Mouse (Mus musculus) brain, embryonic 14.5 days (tissue): ENCODE results near the gene Rara. TPM values are rescaled to one million over a fixed set of nuclear protein-coding genes. Genes with fewer than 3 reads are reported as not detected.

Experiments used
- DNase-seq: peaks from one replicate; pipeline ENCODE4 v3.0.0-alpha.2; 2011; ENCODE audit warnings: low read depth
- CTCF ChIP-seq: fragments of 200-500 bp; IDR thresholded peaks from 2 replicates; pipeline ENCODE4 v1.5.1; 2012; ENCODE audit warnings: inconsistent platforms, mild to moderate bottlenecking, moderate library complexity, borderline replicate concordance; ENCODE audit not compliant: insufficient read depth, insufficient read length; ENCODE audit errors: extremely low read depth
- POLR2A ChIP-seq: fragments of 200-500 bp; IDR thresholded peaks from 2 replicates; pipeline ENCODE4 v1.6.1; 2012; ENCODE audit warnings: mild to moderate bottlenecking, inconsistent platforms, borderline replicate concordance; ENCODE audit not compliant: poor library complexity, insufficient read depth, insufficient read length, severe bottlenecking; ENCODE audit errors: extremely low read depth
- polyA plus RNA-seq: library from polyadenylated mRNA; depleted of rRNA; stranded (reverse); fragments of >200 nt; gene quantifications from 2 replicates; pipeline ENCODE4 v1.2.3, GENCODE M21; 2012

Gene Rara
- polyA plus RNA-seq, 1 experiment = 14.4 TPM

- no peak for TF ChIP-seq CTCF
- TF ChIP-seq POLR2A = no peak
Measured at GRCm38 (mm10) chr11:98971316-98972031, 43.9 kb downstream of the Rara start.

GRCm38 (mm10) chr11:98972215-98972614 is 44.6 kb downstream of the Rara start:
- TF ChIP-seq POLR2A (no peak), CTCF (peak; percentile 93)

More at GRCm38 (mm10) chr11:98971316-98972031, 43.9 kb downstream of the Rara start:
- DNase-seq = peak; percentile 85

DNA sequence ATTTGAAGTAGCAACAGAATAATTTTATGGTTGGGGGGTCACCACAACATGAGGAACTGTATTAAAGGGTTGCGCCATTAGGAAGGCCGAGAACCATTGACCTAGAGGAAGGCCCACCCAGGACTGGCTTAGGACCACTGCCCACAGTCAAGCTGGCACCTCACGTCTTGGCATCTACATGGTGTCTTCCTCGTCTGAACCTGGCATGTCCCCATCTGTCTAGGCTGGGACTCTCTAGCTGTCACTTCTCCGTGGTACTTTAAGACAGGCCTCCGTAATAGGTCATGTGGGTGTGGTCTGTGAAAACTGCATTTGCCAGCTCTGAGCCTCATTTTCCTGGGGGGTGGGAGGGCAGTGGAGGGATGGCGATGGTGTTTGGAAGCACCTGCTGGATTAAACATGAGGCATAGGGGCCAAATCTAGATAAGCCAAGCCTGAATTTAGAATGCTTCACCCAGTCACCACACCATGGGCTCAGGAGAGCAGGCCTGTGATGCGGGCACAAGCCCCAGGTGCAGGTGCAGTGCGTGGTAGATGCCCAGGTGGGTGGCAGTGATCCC is 45.3 kb downstream of the Rara start:
- no peak for DNase-seq
- TF ChIP-seq CTCF (no peak), POLR2A (no peak)

More at GRCm38 (mm10) chr11:98972215-98972614, 44.6 kb downstream of the Rara start:
- peak; percentile 83 for DNase-seq

GRCm38 (mm10) chr11:98973584-98973983 is 46.0 kb downstream of the Rara start:
- DNase-seq = no peak
- no peak for TF ChIP-seq CTCF
- no peak for TF ChIP-seq POLR2A

DNA sequence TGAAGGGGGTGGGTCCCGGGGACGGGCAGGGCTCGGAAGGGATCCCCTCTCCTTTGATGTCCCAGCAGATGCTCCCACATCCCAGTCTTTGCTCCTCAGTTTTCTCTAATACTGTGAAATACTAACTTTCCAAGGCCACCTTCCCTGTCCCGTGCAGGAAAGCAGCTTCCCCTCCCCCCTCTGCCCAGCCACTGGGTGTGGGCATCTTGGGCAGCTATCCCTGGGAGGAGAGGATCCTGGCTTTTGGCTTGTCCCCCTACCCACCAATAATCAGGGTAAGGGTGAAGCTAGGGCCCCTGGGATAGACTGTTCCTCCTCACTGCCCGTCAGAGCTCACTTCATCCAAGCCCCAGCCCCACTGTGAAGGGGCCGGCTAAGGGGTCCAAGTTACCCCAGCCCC is 46.6 kb downstream of the Rara start:
- no peak for TF ChIP-seq POLR2A
- no peak for TF ChIP-seq CTCF
- no peak for DNase-seq

DNA sequence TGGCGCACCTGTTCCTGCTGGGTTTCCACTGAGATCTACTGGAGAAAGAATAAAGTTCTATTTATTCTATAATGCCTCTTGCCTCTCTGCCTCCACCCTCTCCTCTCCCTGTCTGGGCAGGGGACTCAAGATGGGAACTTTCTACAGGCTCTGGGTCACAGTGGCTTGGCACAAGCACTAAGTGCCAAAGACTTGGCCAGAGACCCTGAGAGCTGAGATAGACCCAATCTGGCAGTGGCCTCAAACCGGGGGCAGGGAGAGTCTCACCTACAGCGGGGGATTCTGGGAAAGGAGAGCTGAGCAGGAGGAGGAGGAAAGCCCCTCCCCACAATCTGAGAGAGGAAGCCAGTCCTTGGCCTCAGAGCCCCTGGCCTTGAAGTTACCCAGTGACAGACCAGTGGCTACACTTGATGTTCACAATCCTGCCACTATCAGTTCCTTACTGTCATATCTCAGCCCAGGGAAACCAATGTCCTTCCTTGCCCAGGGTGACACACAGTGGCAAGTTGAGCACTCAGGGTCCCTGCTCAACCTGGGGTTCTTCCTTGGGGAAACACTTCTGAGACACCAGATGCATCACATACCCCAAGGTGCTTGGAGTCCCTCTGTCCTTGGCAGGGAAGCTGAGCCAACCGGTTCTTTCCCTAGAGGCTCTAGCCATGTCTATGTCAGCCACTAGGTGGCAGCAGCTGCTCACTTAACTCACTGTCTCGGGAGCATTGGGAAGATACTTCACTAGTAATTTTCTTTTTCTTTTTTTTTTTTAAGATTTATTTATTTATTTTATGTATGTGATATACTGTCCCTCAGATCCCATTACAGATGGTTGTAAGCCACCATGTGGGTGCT is 47.5 kb downstream of the Rara start:
- TF ChIP-seq CTCF (peak; percentile 80), POLR2A (no peak)
- peak; percentile 75 for DNase-seq

DNA sequence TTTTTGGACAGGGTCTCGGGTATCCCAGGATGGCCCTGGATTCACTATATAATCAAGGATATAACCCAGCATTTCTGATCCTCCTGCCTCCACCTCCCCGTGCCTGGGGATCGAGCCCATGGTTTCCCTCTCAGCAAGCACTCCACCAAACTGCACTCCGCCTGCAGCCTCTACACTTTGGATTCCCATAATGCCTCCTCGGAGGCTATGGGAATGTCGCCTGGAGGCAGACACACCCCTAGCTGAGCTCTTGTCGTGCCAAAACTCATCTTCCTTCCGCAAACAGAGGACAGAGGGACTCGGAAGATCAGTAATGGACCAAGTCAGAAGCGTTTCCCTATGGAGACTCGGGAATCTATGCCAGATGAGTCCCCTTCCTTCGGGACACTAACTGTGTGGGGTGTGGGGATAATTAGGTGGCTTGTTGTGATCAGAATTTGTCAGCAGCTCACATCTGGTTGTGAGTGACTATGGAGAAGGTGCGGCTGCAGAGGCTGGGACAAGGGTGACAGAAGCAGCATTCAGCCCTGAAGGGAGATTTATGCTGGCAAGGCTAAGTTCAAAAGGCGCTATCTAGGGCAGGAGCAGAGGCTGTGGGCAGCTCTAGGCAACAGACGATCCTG is 51.0 kb downstream of the Rara start:
- TF ChIP-seq POLR2A = no peak
- TF ChIP-seq CTCF = no peak
- no peak for DNase-seq

GRCm38 (mm10) chr11:98979356-98979755 is 51.7 kb downstream of the Rara start:
- TF ChIP-seq CTCF (no peak), POLR2A (no peak)
- no peak for DNase-seq

DNA sequence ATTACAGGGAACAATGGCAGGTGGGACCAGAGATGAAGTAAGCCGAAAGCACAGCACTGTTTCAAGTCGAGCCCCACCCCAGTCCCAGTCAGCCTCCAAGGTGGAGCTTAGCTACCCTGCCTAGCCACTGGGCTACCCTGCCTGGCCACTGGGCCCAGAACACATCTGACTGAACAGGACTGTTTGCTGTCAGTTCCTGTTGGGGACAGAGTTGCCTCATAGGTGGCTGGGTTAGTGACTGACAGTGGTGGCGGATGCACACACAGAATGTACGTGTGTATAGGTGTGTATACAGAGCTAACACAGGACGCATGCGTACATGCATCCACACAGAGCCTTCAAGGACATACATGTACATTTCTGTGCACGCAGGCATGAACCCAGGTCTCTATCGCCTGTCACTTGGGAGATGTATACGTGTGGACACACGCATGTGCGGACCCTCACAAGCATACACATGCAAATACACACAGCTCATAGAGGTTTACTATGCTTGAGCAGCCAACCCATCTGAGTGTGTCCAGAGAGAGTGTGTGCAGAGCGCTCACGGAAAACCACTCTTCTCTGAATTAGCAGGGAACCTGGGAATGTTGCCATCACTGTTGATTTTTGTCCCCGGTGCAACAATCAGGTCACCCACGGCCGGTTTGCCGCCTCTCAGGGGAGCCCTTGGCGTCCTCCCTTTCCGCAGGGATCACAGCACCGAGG is 53.8 kb downstream of the Rara start:
- peak; percentile 48 for DNase-seq
- no peak for TF ChIP-seq POLR2A
- TF ChIP-seq CTCF = no peak

DNA sequence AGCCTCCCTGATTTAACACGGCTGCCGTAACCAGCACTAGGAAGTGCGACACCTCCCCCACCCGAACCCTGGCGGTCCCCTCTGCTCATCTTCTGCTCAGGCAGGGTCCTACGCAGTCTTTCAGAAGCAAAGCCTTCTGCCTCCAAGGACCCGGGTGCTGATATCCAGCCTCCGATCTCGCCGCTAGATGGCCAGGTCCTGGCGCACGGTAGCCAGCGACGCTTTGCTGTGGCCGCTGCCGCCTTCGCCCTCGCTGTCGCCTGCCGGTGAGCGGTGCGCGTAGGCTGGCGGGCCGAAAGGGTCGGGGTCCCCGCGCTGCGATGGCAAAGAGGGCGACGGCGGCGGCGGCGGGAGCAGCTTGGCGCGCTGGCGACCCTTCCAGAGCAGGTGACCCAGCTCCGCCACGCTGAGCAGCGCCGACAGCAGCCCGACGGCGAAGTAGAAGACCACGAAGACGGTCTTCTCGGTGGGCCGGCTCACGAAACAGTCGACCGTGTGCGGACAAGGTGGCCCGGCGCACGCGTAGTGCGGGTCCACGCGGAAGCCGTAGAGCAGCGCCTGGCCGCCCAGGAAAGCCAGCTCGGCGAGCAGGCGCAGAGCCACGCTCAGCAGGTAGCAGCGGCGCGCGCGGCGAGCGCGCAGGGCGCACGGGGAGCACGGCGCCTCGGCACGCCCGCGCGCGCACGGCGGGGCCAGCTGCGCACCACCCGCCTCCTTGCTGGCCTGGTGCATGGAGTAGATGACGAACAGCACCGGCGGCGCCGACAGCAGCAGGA is 54.6 kb downstream of the Rara start:
- peak; percentile 84 for DNase-seq
- peak; percentile 24; the same call in 1 of the 2 replicates for TF ChIP-seq POLR2A
- TF ChIP-seq CTCF = peak; percentile 81

- TF ChIP-seq CTCF = no peak
- TF ChIP-seq POLR2A = no peak
- no peak for DNase-seq
Measured at GRCm38 (mm10) chr11:98982773-98983133, 55.1 kb downstream of the Rara start, which contains the start of gene Gjd3. Gene Gjd3 (minus strand): TSS chr11:98983016.
